Mouse (Mus musculus) neutrophil, adult 5-6 weeks (primary cell): ENCODE data around the gene Map3k13. TPM values are rescaled to one million over a fixed set of nuclear protein-coding genes. Genes with fewer than 3 reads are reported as not detected.
"Not testable (repeated sequence)": the region's sequence is repeated elsewhere in the genome, so short reads cannot be mapped to it uniquely, and the experiment has no call there.

ENCODE experiments used
- ATAC-seq: fragments of 151-379, 151-347 bp; 2 replicates; pipeline ENCODE4 v1.8.0; 2017; ENCODE audit warnings: mild to moderate bottlenecking, moderate TSS enrichment; ENCODE audit not compliant: insufficient number of reproducible peaks, poor library complexity, low FRiP score, severe bottlenecking; ENCODE audit errors: extremely low read depth
- total RNA-seq: library from RNA; stranded (forward); fragments of 200-1000 nt; gene quantifications from 2 replicates; pipeline ENCODE4 v1.2.3, GENCODE M21; 2017

Map3k13 gene
- total RNA-seq, 1 experiment from 2014 or later, result 0.12 TPM

DNA sequence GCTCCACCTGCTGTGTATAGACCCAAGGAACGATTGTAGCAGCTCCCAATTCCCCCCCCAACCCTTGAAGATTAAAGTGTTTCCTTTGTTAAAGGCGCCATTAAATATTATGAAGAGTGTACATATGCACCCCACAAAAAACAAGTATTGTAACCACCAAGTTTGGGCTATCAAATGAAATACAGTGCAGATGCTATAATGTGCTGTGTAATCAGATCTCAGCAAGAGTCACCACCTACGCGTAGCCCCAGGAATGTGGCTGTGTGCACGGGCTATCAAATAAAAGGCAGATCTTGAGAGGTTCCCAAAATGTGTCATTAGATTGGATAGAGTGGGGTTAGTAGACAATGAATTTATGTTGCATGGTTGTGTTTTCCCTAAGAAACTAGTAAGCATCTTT is 925 bp downstream of the Map3k13 start:
- ATAC-seq, result no peak

DNA sequence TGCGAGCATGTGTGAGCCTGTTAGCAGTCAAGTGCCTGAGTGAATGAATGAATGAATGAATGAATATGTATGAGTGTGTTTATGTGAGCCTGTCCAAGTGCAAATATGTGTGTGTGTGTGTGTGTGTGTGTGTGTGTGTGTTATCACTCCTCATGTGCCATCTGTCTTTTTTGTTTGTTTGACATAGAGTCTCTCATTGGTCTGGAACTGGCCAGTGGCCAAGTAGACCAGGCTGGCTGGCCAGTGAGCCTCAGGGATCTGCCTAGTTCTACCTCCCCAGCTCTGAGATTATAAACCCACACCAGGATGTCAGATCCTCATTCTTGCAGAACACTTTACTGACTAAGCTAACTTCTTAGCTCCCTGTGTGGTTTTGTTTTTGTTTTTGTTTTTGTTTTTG is 10.1 kb downstream of the Map3k13 start:
- no peak for ATAC-seq

GRCm38 (mm10) chr16:21806892-21807291 is 12.7 kb downstream of the Map3k13 start:
- no peak for ATAC-seq

GRCm38 (mm10) chr16:21807786-21808185 is 13.6 kb downstream of the Map3k13 start:
- ATAC-seq, result not testable (repeated sequence)

DNA sequence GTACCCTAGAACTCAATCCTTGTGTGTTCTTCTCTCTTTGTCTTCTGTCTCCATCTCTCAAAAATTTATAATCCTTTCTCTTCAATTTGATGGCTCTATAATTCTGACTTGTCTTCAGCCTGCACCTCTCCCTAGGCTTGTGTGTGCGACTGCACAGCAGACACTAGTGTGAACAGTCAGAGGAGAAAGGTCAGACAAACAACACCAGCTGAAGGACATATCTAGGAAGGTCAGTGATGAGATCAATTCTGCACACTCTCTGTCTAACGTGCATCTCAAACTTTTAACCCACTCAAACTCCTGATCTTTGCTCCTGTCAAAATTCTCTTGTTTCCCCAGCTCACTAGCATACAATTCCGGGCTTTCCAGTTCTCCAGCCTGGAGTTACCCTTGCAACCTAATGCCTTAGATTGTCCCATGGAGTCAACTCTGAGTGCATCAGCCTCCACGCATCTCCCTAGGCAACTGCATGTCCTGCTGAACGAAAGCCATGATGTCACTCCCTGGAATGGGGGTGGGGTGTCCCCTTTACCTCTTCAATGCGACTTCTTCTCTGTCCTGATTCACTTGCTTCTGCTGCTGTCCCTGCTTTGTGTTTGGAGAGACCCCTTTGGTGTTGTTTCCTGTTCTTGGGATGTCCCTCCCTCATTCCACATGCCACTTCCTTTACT is 19.2 kb downstream of the Map3k13 start:
- ATAC-seq, result no peak

DNA sequence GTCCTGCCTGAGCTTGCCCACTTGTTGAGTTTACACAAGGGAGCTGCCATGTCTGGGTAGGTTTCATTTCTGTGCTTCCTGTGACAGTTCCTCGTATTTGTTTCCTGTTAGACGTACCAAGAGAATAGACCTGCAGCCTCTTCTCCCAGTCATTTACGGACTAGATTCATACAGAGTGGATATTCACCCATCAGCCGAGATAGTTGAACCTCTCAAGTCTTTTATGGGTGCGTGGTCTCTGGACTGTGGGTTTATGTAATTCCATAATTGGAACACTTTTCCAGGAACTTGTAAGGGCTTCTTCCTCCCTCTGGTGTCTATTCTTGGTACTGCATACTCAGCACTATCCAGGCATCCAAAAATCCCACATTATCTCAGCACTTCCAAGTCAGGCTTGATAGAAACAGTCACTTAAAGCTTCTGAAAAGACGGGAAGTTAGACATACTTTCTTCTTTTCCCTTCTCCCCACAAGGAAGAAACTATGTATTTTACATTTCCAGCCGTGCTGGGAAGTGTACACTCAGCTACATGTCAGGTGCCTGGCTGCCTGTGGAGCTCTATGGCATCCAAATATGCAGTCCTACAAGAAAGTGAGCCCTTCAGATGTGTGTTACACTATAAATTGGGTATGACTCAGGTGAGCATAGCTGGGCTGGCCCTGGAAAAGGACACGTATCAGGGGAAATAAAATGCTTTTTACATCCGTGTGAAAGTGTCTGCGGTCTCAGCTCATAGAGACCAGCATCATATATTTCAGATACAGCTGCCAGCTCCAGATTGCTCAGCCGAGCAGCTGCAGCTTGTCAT is 20.9 kb downstream of the Map3k13 start:
- 0 out of 2 replicates have a peak, but pooled peaks have one; percentile 6 for ATAC-seq

GRCm38 (mm10) chr16:21815669-21816010 is 21.5 kb downstream of the Map3k13 start:
- no peak for ATAC-seq

DNA sequence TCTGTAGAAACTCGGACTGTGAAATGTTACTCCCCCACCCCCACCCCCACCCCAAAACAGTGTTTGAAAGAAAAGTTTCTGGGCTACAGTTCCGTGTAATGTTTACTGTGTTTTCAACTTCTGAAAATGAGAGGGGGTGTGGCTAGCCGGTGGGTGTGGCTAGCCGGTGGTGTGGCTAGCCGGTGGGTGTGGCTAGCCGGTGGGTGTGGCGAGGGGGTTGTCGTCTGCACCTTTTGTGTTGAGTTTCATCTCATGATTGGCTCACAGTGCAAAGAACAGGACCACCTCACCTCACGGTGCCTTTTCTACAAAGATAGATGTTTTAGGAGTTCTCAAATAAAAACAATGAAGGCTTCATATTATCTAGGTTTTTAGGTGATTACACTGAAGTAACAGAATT is 24.0 kb downstream of the Map3k13 start:
- ATAC-seq, result no peak

GRCm38 (mm10) chr16:21818629-21819028 is 24.5 kb downstream of the Map3k13 start:
- no peak for ATAC-seq

DNA sequence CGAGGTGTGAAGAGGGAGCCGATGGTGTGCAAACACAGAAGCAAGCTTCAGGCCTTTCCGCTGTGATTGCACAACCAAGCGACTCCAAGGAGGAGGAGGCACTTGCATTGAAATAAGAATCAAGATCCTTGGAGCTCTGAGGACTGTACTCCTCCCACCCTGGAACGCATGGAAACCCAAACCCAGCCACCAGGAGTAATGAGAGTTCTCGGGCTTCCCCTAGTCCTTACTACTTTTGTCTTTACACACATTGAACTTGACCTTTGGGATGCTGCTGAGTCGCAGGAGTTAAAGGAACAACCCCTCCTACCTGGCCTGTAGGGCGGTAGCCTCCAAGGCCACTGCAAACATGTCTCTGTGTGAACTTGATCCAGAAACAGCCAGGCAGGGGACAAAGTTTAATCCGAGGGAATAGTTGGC is 31.5 kb downstream of the Map3k13 start:
- no peak for ATAC-seq

DNA sequence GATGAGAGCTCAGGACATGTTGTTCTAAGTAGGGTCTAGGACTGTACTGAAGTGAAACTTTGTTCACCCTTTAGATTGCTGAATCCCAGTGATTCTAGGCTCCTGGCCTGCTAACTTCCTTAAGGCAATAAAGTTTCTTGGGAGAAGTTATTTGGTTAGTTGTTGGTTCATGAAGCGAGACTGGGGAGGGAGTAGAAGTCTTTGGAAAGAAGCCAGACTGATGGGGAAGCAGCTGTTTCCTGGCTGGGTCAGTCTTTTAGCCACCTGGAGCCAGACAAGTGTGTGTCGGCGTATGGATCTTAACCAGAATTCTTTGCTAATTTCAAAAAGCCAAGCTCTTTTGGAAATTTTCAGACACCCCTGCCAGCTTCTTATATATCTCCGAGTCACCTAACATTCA is 33.0 kb downstream of the Map3k13 start:
- no peak for ATAC-seq

GRCm38 (mm10) chr16:21827581-21827980 is 33.4 kb downstream of the Map3k13 start:
- ATAC-seq, result no peak

DNA sequence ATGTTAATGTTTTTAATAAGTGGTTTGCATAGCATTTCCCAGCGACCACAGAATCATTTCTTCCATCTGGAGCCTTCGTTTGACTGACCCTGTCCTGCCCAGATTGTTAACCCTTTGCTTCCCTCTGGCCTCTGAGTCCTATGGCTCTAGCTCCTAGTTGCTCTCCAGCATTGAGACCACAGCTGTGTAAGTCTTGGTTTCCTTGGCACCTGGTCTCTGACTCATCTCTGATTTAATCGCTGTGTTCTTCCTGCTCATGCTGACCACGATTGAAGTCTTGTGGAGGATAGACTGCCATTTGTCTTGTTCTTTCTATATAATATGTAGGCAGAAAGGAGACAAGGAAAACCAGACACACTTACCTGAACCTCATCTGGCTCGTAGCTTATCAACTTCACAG is 35.6 kb downstream of the Map3k13 start:
- ATAC-seq, result no peak

- ATAC-seq, result no peak
Measured at GRCm38 (mm10) chr16:21830784-21831183, 36.6 kb downstream of the Map3k13 start.

DNA sequence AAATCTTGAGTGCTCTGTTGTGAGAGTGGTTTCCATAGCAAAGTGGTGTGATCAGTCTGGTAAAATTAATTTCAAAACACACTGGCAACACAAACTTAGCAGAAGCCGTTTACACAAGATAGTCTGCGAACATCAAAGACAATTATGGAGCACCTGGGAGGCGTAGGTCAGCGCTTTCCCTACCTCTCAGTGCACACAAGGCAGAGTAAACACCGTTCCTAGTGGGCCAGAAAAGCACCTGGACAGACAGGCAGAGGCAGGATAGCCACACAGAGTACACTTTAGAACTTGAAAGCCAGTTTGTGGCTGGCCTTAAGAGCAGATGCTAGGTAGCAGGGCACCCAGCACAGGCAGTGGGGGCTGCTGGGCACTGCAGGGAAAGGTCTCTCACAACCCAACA is 37.6 kb downstream of the Map3k13 start:
- ATAC-seq, result no peak

DNA sequence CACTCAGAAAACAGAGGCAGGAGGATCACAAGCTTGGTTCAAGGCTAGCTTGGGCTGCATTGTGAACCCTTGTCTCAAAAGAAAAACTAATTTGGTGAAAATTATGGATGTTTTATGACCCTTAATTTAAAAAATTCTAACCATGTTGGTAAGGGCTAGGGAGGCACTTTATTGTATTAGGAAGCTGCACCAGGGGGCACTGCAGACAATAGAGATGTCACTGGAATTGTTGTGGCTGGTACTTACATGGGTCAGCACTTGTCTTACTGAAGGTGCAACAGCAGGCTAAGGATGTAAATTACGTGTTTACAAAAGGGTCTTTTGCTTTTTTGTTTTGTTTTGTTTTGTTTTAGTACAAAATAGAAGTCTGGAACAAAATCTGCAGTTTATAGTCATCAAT is 39.3 kb downstream of the Map3k13 start:
- no peak for ATAC-seq

GRCm38 (mm10) chr16:21833970-21834369 is 39.8 kb downstream of the Map3k13 start:
- ATAC-seq, result no peak

DNA sequence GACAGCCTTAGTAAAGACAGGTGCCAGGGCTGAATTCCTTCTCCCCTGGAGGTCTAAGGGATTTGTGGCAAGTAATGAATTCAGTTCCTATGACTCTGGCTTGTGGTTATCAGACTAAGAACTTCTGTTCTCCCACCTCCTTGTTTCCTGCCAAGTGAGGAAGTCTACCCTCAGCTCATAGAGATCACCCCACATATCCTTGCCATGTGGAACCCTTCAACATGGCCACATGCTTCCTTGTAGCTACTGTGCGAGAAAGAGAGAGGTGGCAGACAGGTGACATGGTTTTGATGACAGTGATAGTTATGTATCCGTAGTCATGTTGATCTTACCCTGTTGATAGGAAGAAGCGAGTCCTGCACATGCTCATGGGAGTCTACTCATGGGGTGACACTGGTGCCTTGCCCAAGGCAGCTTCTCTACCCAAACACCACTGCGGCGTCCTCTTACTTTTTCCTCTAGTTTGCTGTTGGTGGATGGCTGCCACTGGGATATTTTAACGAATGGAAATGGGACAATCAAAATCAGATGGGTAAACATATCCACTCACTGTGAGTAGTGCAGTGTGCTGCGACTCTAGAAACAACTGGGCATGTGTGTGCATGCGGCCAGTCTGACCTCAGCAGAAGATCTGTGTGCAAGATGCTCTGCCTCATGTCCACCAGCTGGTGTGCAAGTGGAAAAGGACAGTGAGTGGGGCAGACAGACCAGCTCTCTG is 40.9 kb downstream of the Map3k13 start:
- ATAC-seq, result no peak

GRCm38 (mm10) chr16:21835584-21835931 is 41.4 kb downstream of the Map3k13 start:
- no peak for ATAC-seq
